Mouse (Mus musculus) liver, embryonic 14.5 days (tissue): ENCODE measurements around the gene Parvb. TPM values are rescaled to one million over a fixed set of nuclear protein-coding genes. Genes with fewer than 3 reads are reported as not detected.
A peak's percentile ranks its signal among the peaks of the same experiment; 100 is the strongest.

ENCODE experiments used
- ATAC-seq: fragments of 200-750 bp; cut with Nextera tagmentation; 2 replicates; pipeline ENCODE4 v1.8.0; 2017; ENCODE audit warnings: moderate number of reproducible peaks, mild to moderate bottlenecking, moderate library complexity; ENCODE audit not compliant: insufficient read depth
- DNase-seq, 3 experiments: peaks; one replicate each; pipeline ENCODE4 v3.0.0-alpha.2; 2012 to 2013; ENCODE audit warnings: low read depth in 3 of 3, low spot score in 3 of 3
- H3K27ac ChIP-seq: fragments of 300-500 bp; sonication (generic); 2 replicates; pipeline ENCODE4 v1.5.1; 2014; ENCODE audit warnings: moderate library complexity, mild to moderate bottlenecking, control low read depth, inconsistent platforms
- H3K27me3 ChIP-seq: fragments of 300-500 bp; sonication (generic); 2 replicates; pipeline ENCODE4 v1.6.1; 2014; ENCODE audit warnings: mild to moderate bottlenecking, low read length, moderate library complexity; ENCODE audit not compliant: control insufficient read depth, insufficient read depth
- H3K36me3 ChIP-seq: fragments of 300-500 bp; sonication (generic); replicated peaks from 2 replicates; pipeline ENCODE4 v1.6.1; 2014; ENCODE audit warnings: low read depth; ENCODE audit not compliant: control insufficient read depth, insufficient read depth
- H3K4me1 ChIP-seq, 2 experiments: fragments of 200-500 bp in 1 of 2; fragments of 300-500 bp in 1 of 2; sonication (generic) in 1 of 2; replicated peaks; 2 replicates each; pipeline ENCODE4 v1.6.1; 2012 to 2014; ENCODE audit warnings: antibody characterized with exemption in 1 of 2, inconsistent platforms in 1 of 2, low read length in 1 of 2; ENCODE audit not compliant: control insufficient read depth in 2 of 2, insufficient read depth in 2 of 2
- H3K4me2 ChIP-seq: fragments of 300-500 bp; sonication (generic); 2 replicates; pipeline ENCODE4 v1.6.1; 2014; ENCODE audit warnings: low read depth, mild to moderate bottlenecking, control low read depth, moderate library complexity
- H3K4me3 ChIP-seq, 2 experiments: fragments of 200-500 bp in 1 of 2; fragments of 300-500 bp in 1 of 2; sonication (generic) in 1 of 2; 2 replicates each; pipeline ENCODE4 v1.5.1; 2012 to 2014; ENCODE audit warnings: low read depth in 2 of 2, low read length in 2 of 2, mild to moderate bottlenecking in 2 of 2, control low read depth in 1 of 2, inconsistent platforms in 1 of 2, moderate library complexity in 1 of 2; ENCODE audit not compliant: insufficient read depth in 1 of 2
- H3K9ac ChIP-seq: fragments of 300-500 bp; sonication (generic); replicated peaks from 2 replicates; pipeline ENCODE4 v1.6.1; 2014; ENCODE audit warnings: mild to moderate bottlenecking, control low read depth, moderate library complexity
- H3K9me3 ChIP-seq: fragments of 300-500 bp; sonication (generic); 2 replicates; pipeline ENCODE4 v1.6.1; 2016; ENCODE audit warnings: low read length, mixed read lengths; ENCODE audit not compliant: control insufficient read depth
- CTCF ChIP-seq: IDR thresholded peaks from 2 replicates; pipeline ENCODE4 v1.5.1; 2016; ENCODE audit warnings: antibody characterized with exemption, low read depth, control low read depth
- EP300 ChIP-seq: IDR thresholded peaks from 2 replicates; pipeline ENCODE4 v1.6.1; 2016; ENCODE audit warnings: antibody characterized with exemption, low read depth
- WGBS: fragments of 180-500 bp; shearing (Covaris S2); extraction: QIAGEN DNeasy Blood & Tissue Kit; methylation state at CpG from one replicate; pipeline ENCODE4 v1.1.7; 2014; ENCODE audit not compliant: insufficient replicate concordance; 5-methylcytosine and 5-hydroxymethylcytosine counted together
- polyA plus RNA-seq, 2 experiments: library from polyadenylated mRNA; depleted of rRNA in 1 of 2; stranded (reverse) in 1 of 2; unstranded in 1 of 2; fragments of >200 nt; fragmentation: Nextera tagmentation in 1 of 2; extraction: Ambion mirVana in 1 of 2; gene quantifications; 2 replicates each; pipeline versions ENCODE4 v1.2.1 to v1.2.3; 2012 to 2014

Parvb gene
- polyA plus RNA-seq, 2 experiments: 7.3 to 22.6 TPM

GRCm38 (mm10) chr15:84209517-84210412 lies 22.1 kb upstream of the Parvb start:
- TF ChIP-seq EP300: peak; percentile 93
- TF ChIP-seq CTCF: no peak
- H3K9ac ChIP-seq: peak overlapping the region; percentile 64
- H3K36me3 ChIP-seq: peaks cover 43% of the 10 kb centered on the region
- peak overlapping the region; percentile 67 for H3K4me2 ChIP-seq
- peak overlapping the region; percentile 3 to 32; a peak in 3 of 4 replicates for H3K4me3 ChIP-seq
- no peaks in the 10 kb centered on the region for H3K9me3 ChIP-seq
- 20% methylated on average over 11 of the region's 11 CpGs for WGBS
- H3K27ac ChIP-seq: peak overlapping the region; percentile 94
- ATAC-seq: peak; percentile 90
- H3K4me1 ChIP-seq: peaks cover 22 to 28% of the 10 kb centered on the region in 2 experiments
- H3K27me3 ChIP-seq: no peaks in the 10 kb centered on the region
- DNase-seq: peak; percentile 83 to 85 (median 83)

GRCm38 (mm10) chr15:84210461-84210860 lies 21.4 kb upstream of the Parvb start:
- ATAC-seq (no peak; the same call in 1 of the 2 replicates), DNase-seq (no peak)
- H3K4me3 ChIP-seq: peak overlapping the region; percentile 3 to 32; a peak in 2 of 4 replicates
- WGBS: 67% methylated on average over 13 of the region's 13 CpGs
- H3K36me3 ChIP-seq: peaks cover 45% of the 10 kb centered on the region
- H3K27ac ChIP-seq: peak overlapping the region; percentile 94
- H3K27me3 ChIP-seq: no peaks in the 10 kb centered on the region
- no peaks in the 10 kb centered on the region for H3K9me3 ChIP-seq
- H3K4me1 ChIP-seq: peaks cover 22 to 28% of the 10 kb centered on the region in 2 experiments
- no peak for TF ChIP-seq EP300
- peak overlapping the region; percentile 67 for H3K4me2 ChIP-seq
- peak overlapping the region; percentile 64 for H3K9ac ChIP-seq

- DNase-seq (no peak), ATAC-seq (no peak)
- no peaks in the 10 kb centered on the region for H3K27me3 ChIP-seq
- peak overlapping the region; percentile 67 for H3K4me2 ChIP-seq
- TF ChIP-seq CTCF: no peak
- no peak for TF ChIP-seq EP300
- no peaks in the 10 kb centered on the region for H3K9me3 ChIP-seq
- 89% methylated on average over 13 of the region's 13 CpGs for WGBS
- H3K4me3 ChIP-seq: no peak overlapping the region
- H3K4me1 ChIP-seq: peaks cover 22 to 28% of the 10 kb centered on the region in 2 experiments
- H3K36me3 ChIP-seq: peaks cover 43% of the 10 kb centered on the region
- H3K9ac ChIP-seq: peak overlapping the region; percentile 64
- H3K27ac ChIP-seq: peak overlapping the region; percentile 94
These were observed 20.9 kb upstream of the Parvb start for GRCm38 (mm10) chr15:84210941-84211340.

DNA sequence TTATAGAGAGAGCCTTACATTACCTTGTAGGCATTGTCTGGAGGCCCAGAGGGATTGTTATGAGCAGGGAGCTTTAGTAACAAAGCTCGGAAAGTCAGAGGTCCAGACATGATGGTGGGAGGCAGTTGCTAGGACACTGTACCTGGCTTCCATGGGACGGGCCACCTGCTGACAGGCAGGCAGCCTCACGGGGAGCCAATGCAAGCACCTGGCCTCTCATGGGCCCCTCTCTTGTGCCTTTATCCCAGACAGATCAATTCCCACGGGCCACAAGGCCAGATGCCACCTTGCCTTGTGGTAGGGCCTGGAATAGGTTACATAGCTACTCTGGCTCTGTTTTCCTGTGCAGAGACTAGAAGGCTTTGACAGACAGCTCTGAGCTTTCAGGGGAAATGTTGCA lies 20.3 kb upstream of the Parvb start:
- Histone ChIP-seq H3K27me3 (no peaks in the 10 kb centered on the region), H3K9ac (no peak overlapping the region; the same call in 1 of the 2 replicates), H3K36me3 (peaks cover 37% of the 10 kb centered on the region), H3K4me2 (no peak overlapping the region), H3K4me1 (peaks cover 22 to 30% of the 10 kb centered on the region in 2 experiments), H3K9me3 (no peaks in the 10 kb centered on the region), H3K27ac (peak overlapping the region; percentile 46), H3K4me3 (no peak overlapping the region)
- ATAC-seq (no peak), DNase-seq (no peak)
- WGBS: 65% methylated on average over 4 of the region's 4 CpGs
- no peak for TF ChIP-seq CTCF
- TF ChIP-seq EP300: no peak

DNA sequence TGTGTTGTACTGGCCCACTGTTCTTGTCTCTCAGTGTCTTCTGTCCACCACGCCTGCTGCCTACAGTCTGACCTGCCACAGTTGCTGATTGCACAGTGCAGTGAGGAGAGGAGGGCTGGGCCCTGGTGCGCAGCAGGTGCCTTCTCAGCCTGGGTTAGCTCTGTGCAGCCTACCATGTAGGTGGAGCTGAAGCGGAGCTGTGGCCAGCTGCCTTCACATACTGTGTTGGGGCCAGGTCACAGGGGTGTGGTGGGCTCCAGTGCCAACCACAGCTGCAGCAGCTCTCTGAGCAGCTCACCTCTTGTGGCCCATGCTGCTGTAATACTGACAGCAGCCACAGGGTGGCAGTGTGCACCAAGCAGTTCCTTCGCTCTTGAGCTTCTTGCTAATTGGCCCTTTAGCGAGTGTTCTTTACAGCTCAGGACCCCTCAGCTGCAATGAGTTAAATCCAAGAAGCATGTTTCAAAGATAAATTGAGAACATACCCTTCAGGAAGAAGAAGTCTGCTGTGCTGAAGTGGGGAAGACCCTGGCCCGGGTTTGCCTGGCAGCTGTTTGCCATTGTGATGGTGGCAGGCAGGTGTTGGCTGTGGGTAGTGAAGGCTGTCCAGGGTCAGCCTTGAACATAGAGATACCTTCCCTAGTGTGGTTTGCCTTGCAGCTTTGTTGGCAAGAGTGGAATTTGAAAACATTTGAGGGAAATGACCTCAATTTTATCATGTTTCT lies 19.6 kb upstream of the Parvb start:
- no peak overlapping the region for H3K9ac ChIP-seq
- H3K9me3 ChIP-seq: no peaks in the 10 kb centered on the region
- DNase-seq (peak; percentile 70 to 75 (median 72)), ATAC-seq (peak; percentile 19)
- H3K36me3 ChIP-seq: peaks cover 32% of the 10 kb centered on the region
- H3K4me3 ChIP-seq: no peak overlapping the region
- H3K27me3 ChIP-seq: no peaks in the 10 kb centered on the region
- TF ChIP-seq EP300 (no peak), CTCF (peak; percentile 99)
- 37% methylated on average over 6 of the region's 6 CpGs for WGBS
- H3K4me1 ChIP-seq: peaks cover 22 to 34% of the 10 kb centered on the region in 2 experiments
- no peak overlapping the region for H3K4me2 ChIP-seq
- H3K27ac ChIP-seq: peak overlapping the region; percentile 46
